Comparison of ENCODE assay signal across 9 mouse cellular contexts in the genomic region with DNA sequence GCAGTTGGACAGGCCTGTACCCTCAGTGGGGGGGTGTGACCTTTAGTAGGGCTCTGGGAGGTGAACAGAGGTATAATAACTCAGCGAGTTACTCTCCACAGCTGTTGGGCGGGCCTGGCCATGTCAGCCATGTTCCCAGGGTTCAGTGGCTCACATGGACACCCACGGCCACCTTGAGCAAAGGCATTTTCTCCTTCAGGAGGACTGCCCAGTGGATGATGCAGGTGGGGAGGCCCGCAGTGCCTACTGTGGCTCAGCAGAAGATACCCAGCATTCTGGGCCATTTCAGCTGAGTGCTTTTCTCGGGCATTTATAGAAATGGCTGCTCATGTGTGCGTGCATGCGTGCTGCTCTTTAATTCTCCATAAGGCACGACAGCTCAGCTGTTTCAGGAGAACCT. TPM values are rescaled to one million over a fixed set of nuclear protein-coding genes. Genes with fewer than 3 reads are reported as not detected.
A peak's percentile ranks its signal among the peaks of the same experiment; 100 is the strongest.
DNase-seq lines count a peak whose midpoint lies in the region; ATAC-seq and TF ChIP-seq lines count a peak whose summit lies in the region.
"Had no signal": no experiment of that assay in that cellular context is flagged by ENCODE, and none has a peak within 500 bp of the region (broad histone marks: within the 10 kb centered on the region; RNA-seq: fewer than 3 reads in every experiment).

No protein-coding gene starts in this region.

- no peak overlapping the region for H3K4me3 ChIP-seq in intestine, embryonic 15.5 days (replicated peaks)
- no peak overlapping the region for H3K4me3 ChIP-seq in intestine, embryonic 16.5 days (ENCODE audit: low read length)
- H3K4me3 ChIP-seq in ES-E14 (ENCODE audit: insufficient read depth in 1 of 2, low read depth in 1 of 2, low read length in 2 of 2, poor library complexity in 1 of 2, severe bottlenecking in 1 of 2), result peak overlapping the region; percentile 93 to 96

- ATAC-seq in intestine, embryonic 15.5 days, result no peak
- no peak for ATAC-seq in intestine, embryonic 16.5 days

- 86% methylated on average over 8 of the region's 8 CpGs for WGBS in intestine, embryonic 15.5 days
- WGBS in intestine, embryonic 16.5 days, result 86% methylated on average over 8 of the region's 8 CpGs

- H3K9me3 ChIP-seq in intestine, embryonic 15.5 days, result no peaks in the 10 kb centered on the region
- no peaks in the 10 kb centered on the region for H3K9me3 ChIP-seq in intestine, embryonic 16.5 days (ENCODE audit: control insufficient read depth, low read length)
- H3K9me3 ChIP-seq in ES-E14 (ENCODE audit: control insufficient read depth, insufficient read depth, low read depth, low read length), result no peaks in the 10 kb centered on the region
- H3K9me3 ChIP-seq: forebrain, embryonic 12.5 days had no signal

- H3K27me3 ChIP-seq in intestine, embryonic 15.5 days (replicated peaks), result no peaks in the 10 kb centered on the region
- no peaks in the 10 kb centered on the region for H3K27me3 ChIP-seq in intestine, embryonic 16.5 days (replicated peaks; ENCODE audit: control insufficient read depth, insufficient read depth, low read length)

- peaks cover 11% of the 10 kb centered on the region; the same call in 1 of the 2 replicates for H3K4me1 ChIP-seq in intestine, embryonic 15.5 days (replicated peaks)
- H3K4me1 ChIP-seq in intestine, embryonic 16.5 days (ENCODE audit: control insufficient read depth, insufficient read depth, low read length), result 0 out of 2 replicates have a peak, but pooled peaks cover 8% of the 10 kb centered on the region
- H3K4me1 ChIP-seq in ES-E14 (ENCODE audit: control insufficient read depth in 2 of 2, insufficient read depth in 2 of 2, low read length in 2 of 2, poor library complexity in 1 of 2), result peaks cover 0 to 1% of the 10 kb centered on the region in 2 experiments; a peak in 2 of 4 replicates

- no peaks in the 10 kb centered on the region for H3K36me3 ChIP-seq in intestine, embryonic 15.5 days
- no peaks in the 10 kb centered on the region for H3K36me3 ChIP-seq in intestine, embryonic 16.5 days (ENCODE audit: control insufficient read depth, insufficient read depth, low read length)
- peaks cover 27% of the 10 kb centered on the region for H3K36me3 ChIP-seq in ES-E14 (ENCODE audit: control insufficient read depth, insufficient read depth, low read length, poor library complexity, severe bottlenecking)
- H3K36me3 ChIP-seq: forebrain, embryonic 12.5 days had no signal

- DNase-seq in ES-E14 (ENCODE audit: low read depth, low spot score), result no peak
- DNase-seq in cerebellum, postnatal 36 days, result peak; percentile 36 to 52
- DNase-seq in kidney, postnatal 14 days, result peak; percentile 74
- DNase-seq in frontal cortex, adult 2 months (ENCODE audit: extremely low spot score in 1 of 2, low spot score in 1 of 2), result no peak
- no peak for DNase-seq in layer of hippocampus, adult 9-10 months (ENCODE audit: low spot score)
- DNase-seq in ovary, postnatal 14 days (ENCODE audit: low spot score), result no peak

- H3K4me2 ChIP-seq in intestine, embryonic 15.5 days (replicated peaks), result peak overlapping the region; percentile 96; the same call in 1 of the 2 replicates
- no peak overlapping the region for H3K4me2 ChIP-seq in intestine, embryonic 16.5 days (ENCODE audit: low read depth, low read length)

- in situ Hi-C loops in ES-E14 (cut with MboI; ENCODE audit: low sequenced_read_pairs in 2 of 2, unreplicated experiment in 2 of 2), result no loop called here

- no peak overlapping the region for H3K27ac ChIP-seq in intestine, embryonic 15.5 days
- no peak overlapping the region for H3K27ac ChIP-seq in intestine, embryonic 16.5 days (ENCODE audit: low read length)
- H3K27ac ChIP-seq in ES-E14 (ENCODE audit: insufficient read depth, low read depth, low read length, poor library complexity, severe bottlenecking), result peak overlapping the region; percentile 64; the same call in 1 of the 2 replicates
- H3K27ac ChIP-seq: forebrain, embryonic 12.5 days had no signal

- no peak overlapping the region for H3K9ac ChIP-seq in intestine, embryonic 15.5 days
- no peak overlapping the region for H3K9ac ChIP-seq in intestine, embryonic 16.5 days (ENCODE audit: low read depth, low read length)
- H3K9ac ChIP-seq in ES-E14 (ENCODE audit: insufficient read depth, low read depth, low read length, poor library complexity, severe bottlenecking), result peak overlapping the region; percentile 95
- H3K9ac ChIP-seq: forebrain, embryonic 12.5 days had no signal

TF ChIP-seq in ES-E14, 5 proteins besides CTCF, POLR2A, EP300 and RAD21:
- TF ChIP-seq CHD2 (IDR thresholded peaks at IDR 0.05; ENCODE audit: low read depth, low read length), result no peak
- no peak for TF ChIP-seq MAFK (IDR thresholded peaks at IDR 0.05; ENCODE audit: insufficient read depth, low read depth, low read length)
- TF ChIP-seq ZC3H11A (IDR thresholded peaks at IDR 0.05; ENCODE audit: borderline replicate concordance, low read depth, low read length), result no peak
- no peak for TF ChIP-seq HCFC1 (IDR thresholded peaks at IDR 0.05; ENCODE audit: borderline replicate concordance, insufficient read depth, low read length)

RNA-seq across cellular contexts. Expression of a gene that starts 2.5 kb away (rescaled TPM):
- 3.9 and 4.6 TPM in 2 replicates for polyA plus RNA-seq in intestine, embryonic 15.5 days (2015; fragmentation: Nextera tagmentation; extraction: Ambion mirVana)
- 3.3 and 4.0 TPM in 2 replicates for polyA plus RNA-seq in intestine, embryonic 16.5 days (2015; fragmentation: Nextera tagmentation; extraction: Ambion mirVana)
- 90.8 and 173 TPM in 2 replicates for total RNA-seq in ES-E14 (2012; rRNA removed)
- polyA plus RNA-seq in frontal cortex, adult 2 months (2012; rRNA removed), result 87.8 and 94.2 TPM in 2 replicates

Comparison
In these comparisons a context has a peak if more than half of its experiments do, and no peak if none do; other contexts are left out.
1. H3K4me3 ChIP-seq: peak in ES-E14 (2 of 2); none in intestine, embryonic 15.5 days (single experiment) and intestine, embryonic 16.5 days (single experiment).
2. DNase-seq: peak in cerebellum, postnatal 36 days (2 of 2) and kidney, postnatal 14 days (single experiment); none in ES-E14 (single experiment), frontal cortex, adult 2 months (0 of 2), layer of hippocampus, adult 9-10 months (single experiment) and ovary, postnatal 14 days (single experiment).
3. RNA of a gene that starts 2.5 kb away (polyA plus RNA-seq): 87.8 to 94.2 TPM in frontal cortex, adult 2 months; 3.9 to 4.6 TPM in intestine, embryonic 15.5 days and 3.3 to 4.0 TPM in intestine, embryonic 16.5 days; every median in the first group is over 10 times any median in the second.